Mouse (Mus musculus): ENCODE results near the gene Amn.

The Amn gene

DNA sequence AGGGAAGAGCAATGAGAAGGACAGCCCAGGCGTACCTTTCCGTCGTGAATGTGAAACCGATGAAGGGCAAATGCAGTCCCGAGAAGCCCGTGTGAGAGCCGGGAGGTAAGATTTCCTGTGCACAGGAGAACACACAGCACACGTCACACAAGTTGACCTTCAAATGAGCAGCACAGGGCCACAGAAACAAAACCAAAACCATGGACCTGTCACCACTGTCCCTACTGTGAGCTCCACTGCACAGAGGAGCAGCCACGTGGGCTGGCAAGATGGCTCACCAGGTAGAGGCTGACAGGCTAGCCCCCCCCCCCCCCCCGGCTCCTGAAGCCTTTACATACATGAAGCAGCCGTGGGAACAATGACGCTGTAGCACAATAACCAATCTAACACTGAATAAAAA, 54.1 kb downstream of the Amn start:
- DNase-seq = no peak

GRCm38 (mm10) chr12:111325744-111326424, 55.0 kb downstream of the Amn start:
- DNase-seq = no peak

Measured in cerebellum, postnatal 36 days (tissue).